Mouse (Mus musculus): ENCODE results near the gene Ercc6. TPM values are rescaled to one million over a fixed set of nuclear protein-coding genes. Genes with fewer than 3 reads are reported as not detected.

Ercc6 gene
- total RNA-seq, 1 experiment: 23.0 TPM

DNA sequence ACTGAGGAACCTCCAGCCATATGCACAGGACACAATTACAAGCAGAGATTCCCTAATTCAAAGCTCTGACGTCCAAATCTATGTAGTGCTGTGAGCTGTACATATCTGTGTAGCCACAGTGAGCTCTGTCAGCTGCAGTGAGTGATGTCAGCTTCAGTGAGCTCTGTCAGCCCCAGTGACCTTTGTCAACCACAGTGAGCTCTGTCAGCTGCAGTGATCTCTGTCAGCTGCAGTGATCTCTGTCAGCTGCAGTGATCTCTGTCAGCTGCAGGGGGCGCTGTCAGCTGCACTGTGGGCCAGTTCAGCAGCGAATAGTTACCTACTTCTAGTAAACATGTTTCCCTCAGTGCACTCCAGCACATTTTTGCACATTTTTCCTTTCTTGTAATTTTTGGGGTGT, 96.1 kb downstream of the Ercc6 start:
- DNase-seq (ENCODE audit: low read depth, low spot score): no peak

DNA sequence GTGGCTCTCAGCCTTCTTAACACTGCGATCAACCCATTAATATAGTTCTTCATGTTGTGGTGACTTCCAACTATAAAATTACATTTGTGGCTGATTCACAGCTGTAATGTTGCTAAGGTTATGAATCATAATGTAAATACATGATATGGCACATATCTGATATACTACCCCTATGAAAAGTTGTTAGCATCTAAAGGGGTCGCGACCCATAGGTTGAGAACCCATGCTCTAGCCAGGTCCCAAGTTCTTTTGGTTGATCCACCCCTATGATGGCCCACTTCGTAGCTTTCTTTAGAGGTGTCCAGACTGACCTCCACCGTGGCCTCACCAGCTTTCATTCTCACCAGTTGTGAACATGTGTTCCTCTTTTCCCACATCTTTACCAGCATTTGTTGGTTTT, 103.9 kb downstream of the Ercc6 start:
- DNase-seq (ENCODE audit: low read depth, low spot score): no peak
- no peaks in the 10 kb centered on the region; a peak in 1 of 4 replicates for H3K4me1 ChIP-seq (ENCODE audit: control insufficient read depth in 2 of 2, insufficient read depth in 2 of 2, low read length in 2 of 2, poor library complexity in 1 of 2)
- in situ Hi-C loops (cut with MboI; ENCODE audit: low sequenced_read_pairs in 2 of 2, unreplicated experiment in 2 of 2): no loop called here
- TF ChIP-seq MAFK (IDR thresholded peaks at IDR 0.05; ENCODE audit: insufficient read depth, low read depth, low read length): no peak
- no peak for TF ChIP-seq HCFC1 (IDR thresholded peaks at IDR 0.05; ENCODE audit: borderline replicate concordance, insufficient read depth, low read length)
- peak; percentile 88 for TF ChIP-seq CHD2 (IDR thresholded peaks at IDR 0.05; ENCODE audit: low read depth, low read length)
- no peak for TF ChIP-seq ZC3H11A (IDR thresholded peaks at IDR 0.05; ENCODE audit: borderline replicate concordance, low read depth, low read length)
- no peak overlapping the region for H3K9ac ChIP-seq (ENCODE audit: insufficient read depth, low read depth, low read length, poor library complexity, severe bottlenecking)
- no peak overlapping the region for H3K4me3 ChIP-seq (ENCODE audit: insufficient read depth in 1 of 2, low read depth in 1 of 2, low read length in 2 of 2, poor library complexity in 1 of 2, severe bottlenecking in 1 of 2)
- no peaks in the 10 kb centered on the region for H3K9me3 ChIP-seq (ENCODE audit: control insufficient read depth, insufficient read depth, low read depth, low read length)
- H3K36me3 ChIP-seq (ENCODE audit: control insufficient read depth, insufficient read depth, low read length, poor library complexity, severe bottlenecking): no peaks in the 10 kb centered on the region
- H3K27ac ChIP-seq (ENCODE audit: insufficient read depth, low read depth, low read length, poor library complexity, severe bottlenecking): no peak overlapping the region

More for the DNA sequence above, 96.1 kb downstream of the Ercc6 start:
- no peak overlapping the region for H3K9ac ChIP-seq (ENCODE audit: insufficient read depth, low read depth, low read length, poor library complexity, severe bottlenecking)
- no peaks in the 10 kb centered on the region for H3K36me3 ChIP-seq (ENCODE audit: control insufficient read depth, insufficient read depth, low read length, poor library complexity, severe bottlenecking)
- H3K4me3 ChIP-seq (ENCODE audit: insufficient read depth in 1 of 2, low read depth in 1 of 2, low read length in 2 of 2, poor library complexity in 1 of 2, severe bottlenecking in 1 of 2): no peak overlapping the region
- H3K4me1 ChIP-seq (ENCODE audit: control insufficient read depth in 2 of 2, insufficient read depth in 2 of 2, low read length in 2 of 2, poor library complexity in 1 of 2): no peaks in the 10 kb centered on the region; a peak in 1 of 4 replicates
- TF ChIP-seq ZNF384 (IDR thresholded peaks at IDR 0.05; ENCODE audit: low read depth, low read length) (no peak), CHD2 (IDR thresholded peaks at IDR 0.05; ENCODE audit: low read depth, low read length) (no peak), MAFK (IDR thresholded peaks at IDR 0.05; ENCODE audit: insufficient read depth, low read depth, low read length) (no peak), ZC3H11A (IDR thresholded peaks at IDR 0.05; ENCODE audit: borderline replicate concordance, low read depth, low read length) (peak; percentile 62; the same call in 1 of the 2 replicates)
- in situ Hi-C loops (cut with MboI; ENCODE audit: low sequenced_read_pairs in 2 of 2, unreplicated experiment in 2 of 2): no loop called here
- no peaks in the 10 kb centered on the region for H3K9me3 ChIP-seq (ENCODE audit: control insufficient read depth, insufficient read depth, low read depth, low read length)
- no peak overlapping the region for H3K27ac ChIP-seq (ENCODE audit: insufficient read depth, low read depth, low read length, poor library complexity, severe bottlenecking)

DNA sequence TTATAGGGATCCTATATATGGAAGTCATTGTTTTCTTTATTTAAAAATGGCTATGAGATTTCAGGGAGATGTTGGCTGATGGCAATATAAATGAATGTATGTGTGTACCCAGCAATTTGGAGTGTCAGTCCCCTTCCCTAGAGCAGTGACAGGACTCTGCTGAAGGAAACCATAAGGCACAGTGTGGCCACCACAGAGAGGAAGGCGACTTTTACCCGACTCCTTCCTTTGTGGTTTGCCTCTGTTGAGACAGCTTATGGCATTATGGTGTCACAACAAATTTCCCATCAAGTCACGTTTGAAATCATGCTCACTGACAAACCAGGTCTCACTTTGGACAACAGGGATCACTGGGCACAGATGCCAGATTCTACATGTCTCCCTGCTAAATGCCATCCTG, 110.9 kb downstream of the Ercc6 start:
- Histone ChIP-seq H3K9ac (ENCODE audit: insufficient read depth, low read depth, low read length, poor library complexity, severe bottlenecking) (no peak overlapping the region), H3K4me1 (ENCODE audit: control insufficient read depth in 2 of 2, insufficient read depth in 2 of 2, low read length in 2 of 2, poor library complexity in 1 of 2) (0 out of 4 replicates have a peak, but pooled peaks cover 0 to 3% of the 10 kb centered on the region in 2 experiments), H3K27ac (ENCODE audit: insufficient read depth, low read depth, low read length, poor library complexity, severe bottlenecking) (no peak overlapping the region), H3K36me3 (ENCODE audit: control insufficient read depth, insufficient read depth, low read length, poor library complexity, severe bottlenecking) (no peaks in the 10 kb centered on the region), H3K9me3 (ENCODE audit: control insufficient read depth, insufficient read depth, low read depth, low read length) (no peaks in the 10 kb centered on the region), H3K4me3 (ENCODE audit: insufficient read depth in 1 of 2, low read depth in 1 of 2, low read length in 2 of 2, poor library complexity in 1 of 2, severe bottlenecking in 1 of 2) (no peak overlapping the region)
- in situ Hi-C loops (cut with MboI; ENCODE audit: low sequenced_read_pairs in 2 of 2, unreplicated experiment in 2 of 2): no loop called here
- TF ChIP-seq MAFK (IDR thresholded peaks at IDR 0.05; ENCODE audit: insufficient read depth, low read depth, low read length) (no peak), CHD2 (IDR thresholded peaks at IDR 0.05; ENCODE audit: low read depth, low read length) (no peak), ZNF384 (IDR thresholded peaks at IDR 0.05; ENCODE audit: low read depth, low read length) (no peak), ZC3H11A (IDR thresholded peaks at IDR 0.05; ENCODE audit: borderline replicate concordance, low read depth, low read length) (no peak), HCFC1 (IDR thresholded peaks at IDR 0.05; ENCODE audit: borderline replicate concordance, insufficient read depth, low read length) (no peak)
- no peak for DNase-seq (ENCODE audit: low read depth, low spot score)

DNA sequence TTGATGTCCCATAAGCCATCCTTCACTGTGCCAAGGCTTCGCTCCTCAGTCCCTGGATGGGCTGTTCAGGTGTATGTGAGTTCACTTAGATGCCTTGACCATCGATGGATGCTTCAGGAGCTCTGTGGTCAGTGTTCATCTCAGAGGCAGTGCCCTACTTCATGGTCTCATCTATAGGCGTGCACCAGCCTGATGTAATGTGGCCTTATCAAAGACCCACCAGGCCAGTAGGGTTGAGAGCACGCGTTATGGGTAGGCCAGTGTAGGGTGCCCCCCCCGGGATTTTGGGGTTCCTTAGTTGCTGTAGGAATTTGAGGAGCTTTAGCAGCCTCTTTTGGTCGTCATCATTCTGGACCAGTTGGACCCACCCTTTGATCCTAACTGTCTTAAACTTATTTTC, 111.5 kb downstream of the Ercc6 start:
- no peak overlapping the region for H3K4me3 ChIP-seq (ENCODE audit: insufficient read depth in 1 of 2, low read depth in 1 of 2, low read length in 2 of 2, poor library complexity in 1 of 2, severe bottlenecking in 1 of 2)
- in situ Hi-C loops (cut with MboI; ENCODE audit: low sequenced_read_pairs in 2 of 2, unreplicated experiment in 2 of 2): no loop called here
- no peak overlapping the region for H3K27ac ChIP-seq (ENCODE audit: insufficient read depth, low read depth, low read length, poor library complexity, severe bottlenecking)
- H3K9ac ChIP-seq (ENCODE audit: insufficient read depth, low read depth, low read length, poor library complexity, severe bottlenecking): no peak overlapping the region
- no peak for DNase-seq (ENCODE audit: low read depth, low spot score)
- 0 out of 4 replicates have a peak, but pooled peaks cover 0 to 3% of the 10 kb centered on the region in 2 experiments for H3K4me1 ChIP-seq (ENCODE audit: control insufficient read depth in 2 of 2, insufficient read depth in 2 of 2, low read length in 2 of 2, poor library complexity in 1 of 2)
- TF ChIP-seq HCFC1 (IDR thresholded peaks at IDR 0.05; ENCODE audit: borderline replicate concordance, insufficient read depth, low read length) (no peak), ZNF384 (IDR thresholded peaks at IDR 0.05; ENCODE audit: low read depth, low read length) (no peak), MAFK (IDR thresholded peaks at IDR 0.05; ENCODE audit: insufficient read depth, low read depth, low read length) (no peak), ZC3H11A (IDR thresholded peaks at IDR 0.05; ENCODE audit: borderline replicate concordance, low read depth, low read length) (no peak), CHD2 (IDR thresholded peaks at IDR 0.05; ENCODE audit: low read depth, low read length) (no peak)
- H3K36me3 ChIP-seq (ENCODE audit: control insufficient read depth, insufficient read depth, low read length, poor library complexity, severe bottlenecking): no peaks in the 10 kb centered on the region
- no peaks in the 10 kb centered on the region for H3K9me3 ChIP-seq (ENCODE audit: control insufficient read depth, insufficient read depth, low read depth, low read length)

DNA sequence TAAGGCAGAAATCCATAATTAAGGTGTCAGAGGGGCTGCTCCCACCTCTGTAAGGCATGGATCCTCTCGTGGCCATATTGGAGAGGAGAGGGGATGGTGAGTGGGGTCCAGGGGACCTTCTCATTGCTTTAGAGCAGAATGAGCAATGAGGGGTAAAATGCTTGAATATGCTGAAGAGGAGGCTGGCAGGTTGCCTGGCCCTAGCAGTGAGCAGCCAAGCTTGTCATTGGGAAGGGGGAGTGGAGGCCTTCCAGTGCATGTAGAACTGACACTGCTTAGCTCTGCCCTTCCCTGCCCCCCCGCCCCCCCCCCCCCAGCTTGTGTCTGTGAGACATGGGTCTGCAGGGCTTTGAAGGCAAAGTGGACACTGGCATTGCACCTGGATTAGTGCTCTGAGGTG, 114.0 kb downstream of the Ercc6 start:
- H3K9me3 ChIP-seq (ENCODE audit: control insufficient read depth, insufficient read depth, low read depth, low read length): no peaks in the 10 kb centered on the region

More for the DNA sequence above, 114.0 kb downstream of the Ercc6 start:
- Histone ChIP-seq H3K9ac (ENCODE audit: insufficient read depth, low read depth, low read length, poor library complexity, severe bottlenecking) (no peak overlapping the region), H3K27ac (ENCODE audit: insufficient read depth, low read depth, low read length, poor library complexity, severe bottlenecking) (no peak overlapping the region), H3K4me1 (ENCODE audit: control insufficient read depth in 2 of 2, insufficient read depth in 2 of 2, low read length in 2 of 2, poor library complexity in 1 of 2) (0 out of 4 replicates have a peak, but pooled peaks cover 0 to 3% of the 10 kb centered on the region in 2 experiments), H3K4me3 (ENCODE audit: insufficient read depth in 1 of 2, low read depth in 1 of 2, low read length in 2 of 2, poor library complexity in 1 of 2, severe bottlenecking in 1 of 2) (no peak overlapping the region), H3K36me3 (ENCODE audit: control insufficient read depth, insufficient read depth, low read length, poor library complexity, severe bottlenecking) (no peaks in the 10 kb centered on the region)
- no peak for DNase-seq (ENCODE audit: low read depth, low spot score)
- TF ChIP-seq MAFK (IDR thresholded peaks at IDR 0.05; ENCODE audit: insufficient read depth, low read depth, low read length) (no peak), ZNF384 (IDR thresholded peaks at IDR 0.05; ENCODE audit: low read depth, low read length) (no peak), HCFC1 (IDR thresholded peaks at IDR 0.05; ENCODE audit: borderline replicate concordance, insufficient read depth, low read length) (no peak), ZC3H11A (IDR thresholded peaks at IDR 0.05; ENCODE audit: borderline replicate concordance, low read depth, low read length) (no peak), CHD2 (IDR thresholded peaks at IDR 0.05; ENCODE audit: low read depth, low read length) (no peak)
- in situ Hi-C loops (cut with MboI; ENCODE audit: low sequenced_read_pairs in 2 of 2, unreplicated experiment in 2 of 2): no loop called here

All from ES-E14 (cell line).